Mouse (Mus musculus): ENCODE measurements at regions not wholly inside any gene's neighbourhood (a gene's known extent, or its start where the extent isn't known, plus 50 kb on each side); places are given as distances from the start of the nearest gene placed in this dataset.
A peak's percentile ranks its signal among the peaks of the same experiment; 100 is the strongest.

GRCm38 (mm10) chr13:25548551-25548950 lies 278.2 kb upstream of the Nrsn1 start:
- Histone ChIP-seq H3K36me3 (no peaks in the 10 kb centered on the region), H3K9ac (replicated peaks) (no peak overlapping the region), H3K4me2 (replicated peaks) (no peak overlapping the region), H3K9me3 (no peaks in the 10 kb centered on the region), H3K4me3 (no peak overlapping the region), H3K4me1 (no peaks in the 10 kb centered on the region), H3K27me3 (no peaks in the 10 kb centered on the region), H3K27ac (replicated peaks) (0 out of 2 replicates have a peak overlapping the region, but pooled peaks have one; percentile 47)
- 91% methylated on average over 9 of the region's 9 CpGs for WGBS
- no peak for ATAC-seq (replicated peaks)

- Histone ChIP-seq H3K4me1 (no peaks in the 10 kb centered on the region), H3K27ac (replicated peaks) (0 out of 2 replicates have a peak overlapping the region, but pooled peaks have one; percentile 0), H3K9ac (replicated peaks) (no peak overlapping the region), H3K27me3 (no peaks in the 10 kb centered on the region), H3K36me3 (no peaks in the 10 kb centered on the region), H3K4me3 (no peak overlapping the region), H3K4me2 (replicated peaks) (no peak overlapping the region), H3K9me3 (no peaks in the 10 kb centered on the region)
- WGBS = 54% methylated on average over 12 of the region's 12 CpGs
- peak; percentile 76 for ATAC-seq (replicated peaks)
Observed at GRCm38 (mm10) chr13:25547150-25548145, 277.1 kb upstream of the Nrsn1 start.

GRCm38 (mm10) chr13:25524094-25524493 lies 253.8 kb upstream of the Nrsn1 start:
- Histone ChIP-seq H3K4me2 (replicated peaks) (no peak overlapping the region), H3K36me3 (no peaks in the 10 kb centered on the region), H3K9me3 (no peaks in the 10 kb centered on the region), H3K4me1 (no peaks in the 10 kb centered on the region), H3K4me3 (no peak overlapping the region), H3K27ac (replicated peaks) (no peak overlapping the region), H3K27me3 (no peaks in the 10 kb centered on the region), H3K9ac (replicated peaks) (no peak overlapping the region)
- 15% methylated on average over 3 of the region's 3 CpGs for WGBS
- peak; percentile 51; the same call in 1 of the 2 replicates for ATAC-seq (replicated peaks)

GRCm38 (mm10) chr13:25507355-25507754 lies 237.1 kb upstream of the Nrsn1 start:
- H3K27me3 ChIP-seq = no peaks in the 10 kb centered on the region
- no peak overlapping the region for H3K4me3 ChIP-seq
- no peak overlapping the region for H3K9ac ChIP-seq (replicated peaks)
- ATAC-seq (replicated peaks) = no peak
- H3K4me1 ChIP-seq = 0 out of 2 replicates have a peak, but pooled peaks cover 5% of the 10 kb centered on the region
- no peaks in the 10 kb centered on the region for H3K36me3 ChIP-seq
- no peak overlapping the region for H3K4me2 ChIP-seq (replicated peaks)
- no peak overlapping the region for H3K27ac ChIP-seq (replicated peaks)
- H3K9me3 ChIP-seq = no peaks in the 10 kb centered on the region

GRCm38 (mm10) chr13:25494492-25495034 lies 224.3 kb upstream of the Nrsn1 start:
- H3K4me3 ChIP-seq = no peak overlapping the region
- peaks cover 4% of the 10 kb centered on the region for H3K4me1 ChIP-seq
- no peak overlapping the region for H3K4me2 ChIP-seq (replicated peaks)
- H3K9ac ChIP-seq (replicated peaks) = no peak overlapping the region
- H3K27ac ChIP-seq (replicated peaks) = no peak overlapping the region
- H3K9me3 ChIP-seq = no peaks in the 10 kb centered on the region
- no peaks in the 10 kb centered on the region for H3K36me3 ChIP-seq
- no peak for ATAC-seq (replicated peaks)
- WGBS = 21% methylated on average over 7 of the region's 7 CpGs
- H3K27me3 ChIP-seq = no peaks in the 10 kb centered on the region

- Histone ChIP-seq H3K4me2 (replicated peaks) (no peak overlapping the region), H3K9me3 (no peaks in the 10 kb centered on the region), H3K36me3 (no peaks in the 10 kb centered on the region), H3K27me3 (no peaks in the 10 kb centered on the region), H3K27ac (replicated peaks) (no peak overlapping the region), H3K4me3 (no peak overlapping the region), H3K9ac (replicated peaks) (no peak overlapping the region), H3K4me1 (peaks cover 4% of the 10 kb centered on the region)
- WGBS = 79% methylated on average over 4 of the region's 4 CpGs
- ATAC-seq (replicated peaks) = no peak
Observed at GRCm38 (mm10) chr13:25490036-25490435, 219.7 kb upstream of the Nrsn1 start.

- H3K4me2 ChIP-seq (replicated peaks) = no peak overlapping the region
- WGBS = 97% methylated on average over 1 of the region's 1 CpGs
- H3K4me1 ChIP-seq = no peaks in the 10 kb centered on the region
Observed at GRCm38 (mm10) chr13:25483309-25483708, 213.0 kb upstream of the Nrsn1 start.

GRCm38 (mm10) chr13:25451917-25452316 lies 181.6 kb upstream of the Nrsn1 start:
- no peak overlapping the region for H3K4me2 ChIP-seq (replicated peaks)
- peak; percentile 46; the same call in 1 of the 2 replicates for ATAC-seq (replicated peaks)
- WGBS = 64% methylated on average over 9 of the region's 9 CpGs
- H3K27me3 ChIP-seq = no peaks in the 10 kb centered on the region
- no peaks in the 10 kb centered on the region for H3K9me3 ChIP-seq
- no peaks in the 10 kb centered on the region for H3K36me3 ChIP-seq
- peak overlapping the region; percentile 71 for H3K27ac ChIP-seq (replicated peaks)
- peaks cover 7% of the 10 kb centered on the region for H3K4me1 ChIP-seq
- no peak overlapping the region for H3K4me3 ChIP-seq
- no peak overlapping the region for H3K9ac ChIP-seq (replicated peaks)

More at GRCm38 (mm10) chr13:25483309-25483708, 213.0 kb upstream of the Nrsn1 start:
- Histone ChIP-seq H3K4me3 (no peak overlapping the region), H3K36me3 (no peaks in the 10 kb centered on the region), H3K9me3 (no peaks in the 10 kb centered on the region), H3K27me3 (no peaks in the 10 kb centered on the region), H3K27ac (replicated peaks) (no peak overlapping the region), H3K9ac (replicated peaks) (no peak overlapping the region)
- ATAC-seq (replicated peaks) = no peak

GRCm38 (mm10) chr13:25451357-25451861 lies 181.1 kb upstream of the Nrsn1 start:
- no peak overlapping the region for H3K4me2 ChIP-seq (replicated peaks)
- no peaks in the 10 kb centered on the region for H3K36me3 ChIP-seq

GRCm38 (mm10) chr13:25429701-25430418 lies 159.6 kb upstream of the Nrsn1 start:
- Histone ChIP-seq H3K4me3 (no peak overlapping the region), H3K4me1 (no peaks in the 10 kb centered on the region), H3K4me2 (replicated peaks) (no peak overlapping the region), H3K36me3 (no peaks in the 10 kb centered on the region), H3K27me3 (no peaks in the 10 kb centered on the region), H3K9ac (replicated peaks) (no peak overlapping the region), H3K9me3 (no peaks in the 10 kb centered on the region), H3K27ac (replicated peaks) (no peak overlapping the region)
- WGBS = 66% methylated on average over 6 of the region's 6 CpGs
- no peak for ATAC-seq (replicated peaks)

More at GRCm38 (mm10) chr13:25451357-25451861, 181.1 kb upstream of the Nrsn1 start:
- H3K4me1 ChIP-seq = peaks cover 7% of the 10 kb centered on the region
- peak; percentile 66; the same call in 1 of the 2 replicates for ATAC-seq (replicated peaks)
- H3K27me3 ChIP-seq = no peaks in the 10 kb centered on the region
- H3K9ac ChIP-seq (replicated peaks) = peak overlapping the region; percentile 9
- no peaks in the 10 kb centered on the region for H3K9me3 ChIP-seq
- no peak overlapping the region for H3K4me3 ChIP-seq
- H3K27ac ChIP-seq (replicated peaks) = peak overlapping the region; percentile 71
- WGBS = 11% methylated on average over 13 of the region's 13 CpGs

- 5% methylated on average over 3 of the region's 3 CpGs for WGBS
- H3K4me1 ChIP-seq = peaks cover 19% of the 10 kb centered on the region
- H3K4me3 ChIP-seq = no peak overlapping the region
- peak; percentile 79 for ATAC-seq (replicated peaks)
- H3K27me3 ChIP-seq = no peaks in the 10 kb centered on the region
- peak overlapping the region; percentile 65 for H3K27ac ChIP-seq (replicated peaks)
- no peak overlapping the region for H3K9ac ChIP-seq (replicated peaks)
- H3K36me3 ChIP-seq = no peaks in the 10 kb centered on the region
- H3K4me2 ChIP-seq (replicated peaks) = no peak overlapping the region
- H3K9me3 ChIP-seq = no peaks in the 10 kb centered on the region
Observed at GRCm38 (mm10) chr13:25403182-25403795, 133.0 kb upstream of the Nrsn1 start.
